Mouse (Mus musculus): ENCODE measurements around the gene Tns1. TPM values are rescaled to one million over a fixed set of nuclear protein-coding genes. Genes with fewer than 3 reads are reported as not detected.

The Tns1 gene
- polyA plus RNA-seq, 1 experiment: 26.4 TPM

DNA sequence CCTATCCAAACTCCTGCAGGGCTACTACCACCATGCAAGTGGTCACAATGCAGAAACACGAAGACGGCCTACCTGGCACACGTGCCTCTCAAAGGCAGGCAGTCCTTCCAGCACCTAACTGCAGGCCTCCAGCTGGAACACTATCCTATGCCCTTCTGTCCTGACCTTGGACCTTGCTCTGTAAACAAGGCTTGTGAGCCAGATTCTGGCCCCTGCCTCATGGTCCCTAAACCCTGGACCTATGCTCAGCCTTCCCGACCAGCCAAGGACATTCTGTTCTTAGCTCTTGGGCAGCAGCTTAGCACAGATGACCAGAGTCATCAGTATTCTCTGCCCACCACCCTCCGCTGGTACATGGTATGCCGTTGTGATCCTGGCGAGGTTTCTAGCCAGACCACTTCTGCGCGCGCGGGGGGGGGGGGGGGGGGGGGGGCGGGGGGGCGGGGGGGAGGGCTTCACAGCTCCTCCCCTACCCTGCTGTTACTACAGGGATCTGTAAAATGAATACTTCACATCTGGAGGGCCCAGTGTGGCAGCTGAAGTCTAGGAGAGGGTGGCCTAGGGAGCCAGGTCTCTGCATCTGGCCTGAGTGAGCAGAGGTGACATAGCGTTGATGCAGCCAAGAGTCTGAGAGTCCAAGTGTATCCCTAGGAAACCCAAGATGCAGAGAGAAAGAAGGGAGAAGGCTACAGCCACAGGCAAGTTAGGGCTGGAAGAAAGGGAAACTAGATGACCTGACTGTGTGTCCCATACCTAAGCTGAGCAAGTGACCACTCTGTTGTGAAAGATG lies 109.5 kb downstream of the Tns1 start:
- Histone ChIP-seq H3K27ac (ENCODE audit: control insufficient read depth, insufficient read depth, low read depth, low read length, poor library complexity) (no peak overlapping the region), H3K4me3 (replicated peaks; ENCODE audit: control insufficient read depth, low read depth, low read length) (no peak overlapping the region), H3K4me1 (ENCODE audit: control insufficient read depth, insufficient read depth, low read length) (no peaks in the 10 kb centered on the region; the same call in 1 of the 2 replicates)
- no peak for TF ChIP-seq CTCF (IDR thresholded peaks at IDR 0.05; ENCODE audit: control insufficient read depth, insufficient read depth, low read length)
- TF ChIP-seq POLR2A (IDR thresholded peaks at IDR 0.05; ENCODE audit: borderline replicate concordance, control insufficient read depth, low read depth, low read length): no peak
- WGBS: 64% methylated on average over 9 of the region's 14 CpGs

DNA sequence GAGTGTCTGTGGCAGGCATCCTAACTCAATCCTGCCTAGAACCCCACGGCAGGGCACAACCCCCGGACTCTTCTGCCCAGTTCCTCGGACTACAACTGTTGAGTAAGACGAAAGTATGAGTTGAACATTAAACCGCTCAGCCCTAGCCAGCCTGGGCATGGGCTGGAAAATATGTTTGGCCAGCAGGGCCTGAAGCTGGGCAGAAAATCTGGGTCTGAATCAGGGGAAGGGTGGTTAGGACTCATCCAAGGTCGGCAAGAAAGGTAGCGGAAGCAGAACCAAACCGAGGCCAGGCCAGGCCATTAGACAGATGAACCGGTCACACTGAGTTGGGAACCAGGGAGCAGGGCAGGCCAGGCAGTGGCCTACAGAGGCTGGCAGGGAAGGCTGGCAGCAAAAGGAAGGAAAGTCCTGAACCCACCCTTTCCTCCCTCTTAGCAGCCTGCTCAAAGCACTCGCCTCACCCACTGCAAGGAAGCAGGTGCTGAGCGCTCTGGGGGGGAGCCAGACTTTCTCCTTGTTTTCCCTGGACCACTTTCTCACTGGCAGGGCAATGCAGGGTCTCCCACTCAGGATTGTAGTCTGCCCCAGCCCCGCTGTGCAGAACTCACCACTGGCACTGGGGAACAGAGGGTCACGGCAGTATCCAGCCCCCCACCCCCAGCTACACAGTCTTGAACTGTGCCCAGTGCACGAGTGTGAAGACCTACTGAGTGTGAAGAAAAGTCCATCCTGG lies 110.8 kb downstream of the Tns1 start:
- no peak for TF ChIP-seq POLR2A (IDR thresholded peaks at IDR 0.05; ENCODE audit: borderline replicate concordance, control insufficient read depth, low read depth, low read length)
- TF ChIP-seq CTCF (IDR thresholded peaks at IDR 0.05; ENCODE audit: control insufficient read depth, insufficient read depth, low read length): no peak
- WGBS: 76% methylated on average over 14 of the region's 14 CpGs
- no peak overlapping the region for H3K27ac ChIP-seq (ENCODE audit: control insufficient read depth, insufficient read depth, low read depth, low read length, poor library complexity)

DNA sequence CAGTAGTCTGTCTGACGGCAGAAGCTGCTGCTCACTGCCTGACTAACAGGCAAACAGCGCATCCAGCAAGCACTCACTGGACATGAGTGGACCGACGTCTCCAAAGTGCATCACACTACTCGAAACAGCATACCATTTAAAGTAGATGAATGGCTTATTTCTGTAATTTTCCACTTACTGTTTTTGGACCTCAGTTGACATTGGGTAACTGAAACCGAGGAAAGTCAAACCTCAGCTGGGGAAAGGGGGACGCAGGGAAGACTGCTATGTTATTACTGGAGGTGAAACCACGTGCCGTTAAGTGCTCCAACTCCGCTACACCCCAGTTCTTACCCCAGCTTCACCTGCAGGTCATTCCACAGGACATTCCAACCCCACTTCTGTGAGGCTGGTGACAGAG lies 111.5 kb downstream of the Tns1 start:
- WGBS: 84% methylated on average over 10 of the region's 10 CpGs
- TF ChIP-seq CTCF (IDR thresholded peaks at IDR 0.05; ENCODE audit: control insufficient read depth, insufficient read depth, low read length) (no peak), POLR2A (IDR thresholded peaks at IDR 0.05; ENCODE audit: borderline replicate concordance, control insufficient read depth, low read depth, low read length) (no peak)
- Histone ChIP-seq H3K4me1 (ENCODE audit: control insufficient read depth, insufficient read depth, low read length) (no peaks in the 10 kb centered on the region; the same call in 1 of the 2 replicates), H3K4me3 (replicated peaks; ENCODE audit: control insufficient read depth, low read depth, low read length) (no peak overlapping the region), H3K27ac (ENCODE audit: control insufficient read depth, insufficient read depth, low read depth, low read length, poor library complexity) (no peak overlapping the region)

More for the DNA sequence above, 110.8 kb downstream of the Tns1 start:
- Histone ChIP-seq H3K4me1 (ENCODE audit: control insufficient read depth, insufficient read depth, low read length) (no peaks in the 10 kb centered on the region; the same call in 1 of the 2 replicates), H3K4me3 (replicated peaks; ENCODE audit: control insufficient read depth, low read depth, low read length) (no peak overlapping the region)

DNA sequence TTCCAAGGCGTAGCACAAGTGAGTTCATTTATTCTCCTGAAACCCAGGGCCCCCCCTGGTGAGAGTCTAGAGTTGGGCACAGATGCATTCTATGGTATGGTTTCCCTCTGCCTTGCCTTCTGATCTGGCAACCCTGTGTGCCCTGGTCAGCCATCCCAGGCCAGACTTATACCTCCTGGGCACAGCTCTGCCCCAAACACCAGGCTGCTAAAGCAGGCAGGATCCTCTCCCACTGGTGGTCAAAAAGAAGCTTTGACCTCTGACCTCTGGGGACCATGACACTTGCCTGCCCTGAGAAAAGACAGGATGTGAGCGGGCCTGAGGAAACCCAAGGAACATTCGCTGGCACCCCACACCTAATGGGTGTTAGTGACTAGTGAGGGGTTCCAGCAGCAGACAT lies 114.8 kb downstream of the Tns1 start:
- WGBS: 84% methylated on average over 3 of the region's 3 CpGs
- Histone ChIP-seq H3K4me1 (ENCODE audit: control insufficient read depth, insufficient read depth, low read length) (no peaks in the 10 kb centered on the region; the same call in 1 of the 2 replicates), H3K27ac (ENCODE audit: control insufficient read depth, insufficient read depth, low read depth, low read length, poor library complexity) (no peak overlapping the region), H3K4me3 (replicated peaks; ENCODE audit: control insufficient read depth, low read depth, low read length) (no peak overlapping the region)
- TF ChIP-seq CTCF (IDR thresholded peaks at IDR 0.05; ENCODE audit: control insufficient read depth, insufficient read depth, low read length): no peak
- TF ChIP-seq POLR2A (IDR thresholded peaks at IDR 0.05; ENCODE audit: borderline replicate concordance, control insufficient read depth, low read depth, low read length): no peak

DNA sequence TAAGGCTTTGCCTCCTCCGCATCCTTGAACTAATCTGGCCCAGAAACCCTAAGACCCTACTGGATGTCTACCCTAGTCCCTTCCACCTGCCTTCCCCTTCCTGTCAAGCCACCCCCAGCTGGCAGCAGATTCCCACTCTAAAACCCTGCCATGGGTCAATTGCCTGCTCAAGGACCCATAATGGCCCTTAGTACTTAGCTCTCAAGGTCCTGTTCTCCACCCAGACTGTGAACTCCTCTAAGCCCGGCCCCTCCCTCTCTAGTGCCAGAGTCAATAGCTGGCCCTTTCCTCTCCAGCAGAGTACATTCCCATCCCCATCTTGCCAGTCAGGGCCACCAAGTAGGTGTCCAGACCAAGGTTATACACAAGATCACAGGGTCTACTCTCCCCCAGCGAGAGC lies 115.3 kb downstream of the Tns1 start:
- H3K4me1 ChIP-seq (ENCODE audit: control insufficient read depth, insufficient read depth, low read length): no peaks in the 10 kb centered on the region; the same call in 1 of the 2 replicates
- 75% methylated on average over 3 of the region's 3 CpGs for WGBS
- no peak overlapping the region for H3K27ac ChIP-seq (ENCODE audit: control insufficient read depth, insufficient read depth, low read depth, low read length, poor library complexity)
- no peak overlapping the region for H3K4me3 ChIP-seq (replicated peaks; ENCODE audit: control insufficient read depth, low read depth, low read length)
- TF ChIP-seq POLR2A (IDR thresholded peaks at IDR 0.05; ENCODE audit: borderline replicate concordance, control insufficient read depth, low read depth, low read length): no peak
- no peak for TF ChIP-seq CTCF (IDR thresholded peaks at IDR 0.05; ENCODE audit: control insufficient read depth, insufficient read depth, low read length)

DNA sequence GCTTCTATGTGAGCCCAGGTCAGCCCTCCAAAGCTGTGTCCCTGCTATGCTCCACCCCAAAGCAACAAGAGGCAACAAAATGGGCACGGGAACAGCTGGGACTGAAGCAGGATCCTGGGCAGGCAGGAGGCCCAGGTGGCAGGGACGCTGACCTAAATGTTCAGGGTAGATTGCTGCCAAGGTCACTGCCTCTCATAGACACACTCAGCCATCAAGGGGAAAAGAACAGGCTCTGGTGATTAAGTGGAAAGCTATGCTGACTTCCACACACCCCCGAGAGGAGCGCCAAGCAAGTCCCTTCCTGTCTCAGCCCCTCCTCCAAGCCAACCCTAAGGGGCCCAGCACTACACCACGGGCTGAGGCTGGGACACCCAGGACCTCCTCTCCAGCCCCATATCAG lies 115.8 kb downstream of the Tns1 start:
- peaks cover 2% of the 10 kb centered on the region; the same call in 1 of the 2 replicates for H3K4me1 ChIP-seq (ENCODE audit: control insufficient read depth, insufficient read depth, low read length)
- H3K4me3 ChIP-seq (replicated peaks; ENCODE audit: control insufficient read depth, low read depth, low read length): no peak overlapping the region
- H3K27ac ChIP-seq (ENCODE audit: control insufficient read depth, insufficient read depth, low read depth, low read length, poor library complexity): no peak overlapping the region
- WGBS: 20% methylated on average over 5 of the region's 5 CpGs
- no peak for TF ChIP-seq POLR2A (IDR thresholded peaks at IDR 0.05; ENCODE audit: borderline replicate concordance, control insufficient read depth, low read depth, low read length)
- TF ChIP-seq CTCF (IDR thresholded peaks at IDR 0.05; ENCODE audit: control insufficient read depth, insufficient read depth, low read length): no peak

DNA sequence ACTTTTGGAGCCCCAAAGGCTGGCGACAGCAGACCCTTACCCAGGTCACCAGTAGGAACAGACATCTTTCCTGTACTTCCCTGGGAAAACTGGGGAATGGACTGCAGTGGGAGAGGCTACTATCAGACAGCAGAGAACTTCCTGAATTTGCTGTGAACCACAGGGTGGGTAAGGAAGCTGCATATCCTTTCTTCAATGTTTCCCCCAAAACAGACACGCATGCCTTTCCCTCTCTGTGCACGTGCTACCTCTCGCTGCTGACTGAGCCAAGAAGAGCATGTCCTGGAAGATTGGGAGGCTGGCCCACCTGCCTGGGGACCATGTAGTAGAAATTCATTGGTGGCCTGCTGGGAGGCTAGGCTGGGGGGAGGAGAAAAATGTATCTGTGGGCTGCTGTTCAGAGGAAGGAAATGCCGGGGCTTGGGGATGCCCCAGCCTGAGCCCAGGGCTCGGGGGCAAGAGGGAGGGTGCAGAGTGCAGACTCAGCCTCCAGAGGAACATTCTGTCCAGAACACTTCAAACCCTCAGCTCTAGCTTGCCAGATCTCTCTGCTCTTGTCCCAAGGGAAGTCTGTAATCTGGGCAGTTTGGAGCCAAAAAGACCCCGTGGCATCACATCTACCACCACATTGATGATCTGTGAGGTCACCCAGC lies 116.7 kb downstream of the Tns1 start:
- Histone ChIP-seq H3K4me1 (ENCODE audit: control insufficient read depth, insufficient read depth, low read length) (peaks cover 2% of the 10 kb centered on the region; the same call in 1 of the 2 replicates), H3K27ac (ENCODE audit: control insufficient read depth, insufficient read depth, low read depth, low read length, poor library complexity) (no peak overlapping the region), H3K4me3 (replicated peaks; ENCODE audit: control insufficient read depth, low read depth, low read length) (no peak overlapping the region)
- TF ChIP-seq CTCF (IDR thresholded peaks at IDR 0.05; ENCODE audit: control insufficient read depth, insufficient read depth, low read length) (no peak), POLR2A (IDR thresholded peaks at IDR 0.05; ENCODE audit: borderline replicate concordance, control insufficient read depth, low read depth, low read length) (no peak)
- 13% methylated on average over 7 of the region's 7 CpGs for WGBS

DNA sequence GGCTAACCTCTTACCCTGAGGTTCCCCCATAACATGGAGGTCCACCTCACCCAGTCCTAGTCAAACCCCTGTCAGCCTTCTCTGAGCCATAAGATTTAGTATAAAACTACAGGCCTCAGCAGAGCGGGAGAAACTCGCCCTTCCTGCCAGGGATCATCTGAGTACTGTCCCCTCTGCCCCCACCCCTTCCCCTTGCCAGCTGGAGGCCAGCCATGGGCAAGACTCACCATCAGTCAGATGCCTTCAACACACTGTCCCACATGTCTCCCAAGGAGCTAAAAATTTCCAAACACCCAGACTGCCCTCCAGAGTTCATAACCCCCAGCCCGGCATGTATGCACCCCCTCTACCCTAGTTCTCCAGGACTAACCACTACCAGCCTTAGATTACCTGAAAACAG lies 119.2 kb downstream of the Tns1 start:
- Histone ChIP-seq H3K27ac (ENCODE audit: control insufficient read depth, insufficient read depth, low read depth, low read length, poor library complexity) (no peak overlapping the region), H3K4me1 (ENCODE audit: control insufficient read depth, insufficient read depth, low read length) (peaks cover 2% of the 10 kb centered on the region; the same call in 1 of the 2 replicates), H3K4me3 (replicated peaks; ENCODE audit: control insufficient read depth, low read depth, low read length) (no peak overlapping the region)
- WGBS: 66% methylated on average over 3 of the region's 3 CpGs
- no peak for TF ChIP-seq POLR2A (IDR thresholded peaks at IDR 0.05; ENCODE audit: borderline replicate concordance, control insufficient read depth, low read depth, low read length)
- no peak for TF ChIP-seq CTCF (IDR thresholded peaks at IDR 0.05; ENCODE audit: control insufficient read depth, insufficient read depth, low read length)

All from bone marrow, adult 2 months (tissue).